Mouse (Mus musculus): ENCODE measurements around the gene Dlgap3. TPM values are rescaled to one million over a fixed set of nuclear protein-coding genes. Genes with fewer than 3 reads are reported as not detected.
A peak's percentile ranks its signal among the peaks of the same experiment; 100 is the strongest.

The Dlgap3 gene
- polyA plus RNA-seq, 1 experiment from 2014 or later, result 1.4 TPM

DNA sequence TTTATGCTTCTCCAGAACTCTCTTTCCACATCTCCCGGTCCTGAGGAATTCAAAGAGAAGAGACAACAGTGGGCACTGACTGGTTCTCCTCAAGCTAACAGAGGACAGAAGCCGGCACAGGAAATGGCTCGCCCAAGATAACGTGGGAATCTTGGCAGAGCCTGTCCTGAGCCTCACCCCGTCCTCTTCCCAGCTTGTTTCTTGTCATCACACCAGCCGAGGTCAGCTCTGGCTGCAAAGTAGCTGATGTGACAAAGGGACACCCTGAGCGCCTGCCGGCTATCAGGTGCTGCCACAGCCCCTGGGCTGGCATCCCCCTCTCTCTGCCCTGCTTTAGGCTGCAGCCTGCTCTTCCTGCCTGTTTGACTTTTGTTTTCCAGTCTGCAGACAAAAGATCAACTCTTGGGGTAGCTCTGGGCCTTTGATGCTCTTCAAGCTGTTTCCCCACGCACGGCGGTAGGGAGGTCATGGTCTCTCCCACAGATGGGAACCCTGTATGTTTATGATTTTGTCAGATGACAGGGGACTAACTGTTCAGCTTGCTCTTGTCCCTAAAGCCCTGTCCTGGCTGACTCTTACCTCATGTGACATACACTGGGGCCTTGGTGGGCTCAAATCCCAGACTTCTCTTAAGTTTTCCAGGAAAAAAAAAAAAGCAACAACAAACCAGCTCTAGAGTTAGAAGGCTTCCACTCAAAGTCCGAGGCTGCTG lies 89.3 kb downstream of the Dlgap3 start:
- Histone ChIP-seq H3K27ac (replicated peaks; ENCODE audit: low read depth, low read length) (no peak overlapping the region), H3K27me3 (ENCODE audit: control insufficient read depth, insufficient read depth, low read length) (no peaks in the 10 kb centered on the region), H3K9ac (replicated peaks; ENCODE audit: low read length) (no peak overlapping the region; the same call in 1 of the 2 replicates), H3K4me3 (ENCODE audit: low read depth, low read length) (no peak overlapping the region), H3K36me3 (replicated peaks; ENCODE audit: control insufficient read depth, insufficient read depth, low read depth, low read length) (no peaks in the 10 kb centered on the region), H3K4me1 (ENCODE audit: control insufficient read depth, insufficient read depth, low read length) (no peaks in the 10 kb centered on the region), H3K4me2 (ENCODE audit: low read depth, low read length) (no peak overlapping the region), H3K9me3 (replicated peaks; ENCODE audit: control insufficient read depth, low read length) (no peaks in the 10 kb centered on the region)
- no peak for DNase-seq (ENCODE audit: low spot score)
- WGBS, result 55% methylated on average over 12 of the region's 12 CpGs
- no peak for ATAC-seq (replicated peaks; ENCODE audit: insufficient number of reproducible peaks, low FRiP score, low TSS enrichment, low read depth)

DNA sequence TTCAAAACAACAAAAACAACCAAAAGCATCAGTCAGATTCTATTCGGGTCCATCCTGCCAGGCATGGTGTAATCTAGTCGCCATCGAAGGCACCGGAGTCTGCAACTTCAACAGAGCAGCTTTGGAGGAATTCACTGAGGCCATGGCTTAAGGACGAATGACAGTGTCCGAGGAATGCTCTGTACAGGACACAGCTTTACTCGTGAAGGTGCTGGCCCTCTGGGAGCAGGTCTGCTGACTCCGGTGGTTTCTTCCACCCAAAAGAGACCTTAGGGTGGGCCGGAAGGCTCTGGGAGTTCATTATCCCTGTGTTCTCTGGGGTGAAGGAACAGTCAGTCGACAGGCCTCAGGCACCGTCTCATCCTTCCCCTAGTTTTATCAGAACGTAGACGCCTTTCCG lies 92.6 kb downstream of the Dlgap3 start:
- no peaks in the 10 kb centered on the region for H3K9me3 ChIP-seq (replicated peaks; ENCODE audit: control insufficient read depth, low read length)
- ATAC-seq (replicated peaks; ENCODE audit: insufficient number of reproducible peaks, low FRiP score, low TSS enrichment, low read depth), result no peak
- no peak for DNase-seq (ENCODE audit: low spot score)
- 88% methylated on average over 14 of the region's 14 CpGs for WGBS
- no peaks in the 10 kb centered on the region for H3K27me3 ChIP-seq (ENCODE audit: control insufficient read depth, insufficient read depth, low read length)
- no peak overlapping the region for H3K4me2 ChIP-seq (ENCODE audit: low read depth, low read length)
- H3K36me3 ChIP-seq (replicated peaks; ENCODE audit: control insufficient read depth, insufficient read depth, low read depth, low read length), result no peaks in the 10 kb centered on the region
- no peak overlapping the region for H3K4me3 ChIP-seq (ENCODE audit: low read depth, low read length)
- no peaks in the 10 kb centered on the region for H3K4me1 ChIP-seq (ENCODE audit: control insufficient read depth, insufficient read depth, low read length)
- H3K9ac ChIP-seq (replicated peaks; ENCODE audit: low read length), result no peak overlapping the region
- H3K27ac ChIP-seq (replicated peaks; ENCODE audit: low read depth, low read length), result no peak overlapping the region

- Histone ChIP-seq H3K27ac (replicated peaks; ENCODE audit: low read depth, low read length) (no peak overlapping the region), H3K4me1 (ENCODE audit: control insufficient read depth, insufficient read depth, low read length) (no peaks in the 10 kb centered on the region), H3K27me3 (ENCODE audit: control insufficient read depth, insufficient read depth, low read length) (no peaks in the 10 kb centered on the region), H3K9ac (replicated peaks; ENCODE audit: low read length) (no peak overlapping the region), H3K4me2 (ENCODE audit: low read depth, low read length) (no peak overlapping the region), H3K4me3 (ENCODE audit: low read depth, low read length) (no peak overlapping the region), H3K9me3 (replicated peaks; ENCODE audit: control insufficient read depth, low read length) (no peaks in the 10 kb centered on the region), H3K36me3 (replicated peaks; ENCODE audit: control insufficient read depth, insufficient read depth, low read depth, low read length) (no peaks in the 10 kb centered on the region)
- ATAC-seq (replicated peaks; ENCODE audit: insufficient number of reproducible peaks, low FRiP score, low TSS enrichment, low read depth), result no peak
- DNase-seq (ENCODE audit: low spot score), result no peak
- WGBS, result 64% methylated on average over 19 of the region's 19 CpGs
These were observed 94.6 kb downstream of the Dlgap3 start for GRCm38 (mm10) chr4:127263438-127264182.

DNA sequence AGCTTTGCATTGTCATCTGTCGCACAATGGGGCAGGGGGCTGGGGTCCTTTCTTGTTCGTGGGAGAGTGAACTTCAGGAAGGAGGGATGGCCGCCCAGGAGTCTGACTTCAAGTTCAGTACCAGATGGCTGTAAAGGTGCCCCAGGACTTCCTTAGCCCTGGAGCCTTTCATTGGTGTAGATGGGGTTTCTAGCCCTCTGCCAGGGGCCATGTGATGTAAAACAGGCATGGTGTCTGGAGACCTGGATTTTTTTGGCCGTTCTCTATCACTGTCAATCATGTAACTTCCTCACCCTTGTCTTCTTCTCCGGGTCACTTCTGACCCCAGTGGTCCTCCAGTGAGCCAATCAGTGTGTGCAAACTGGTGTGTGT lies 95.2 kb downstream of the Dlgap3 start:
- ATAC-seq (replicated peaks; ENCODE audit: insufficient number of reproducible peaks, low FRiP score, low TSS enrichment, low read depth) (no peak), DNase-seq (ENCODE audit: low spot score) (no peak)
- Histone ChIP-seq H3K4me3 (ENCODE audit: low read depth, low read length) (no peak overlapping the region), H3K9me3 (replicated peaks; ENCODE audit: control insufficient read depth, low read length) (no peaks in the 10 kb centered on the region), H3K4me1 (ENCODE audit: control insufficient read depth, insufficient read depth, low read length) (no peaks in the 10 kb centered on the region), H3K36me3 (replicated peaks; ENCODE audit: control insufficient read depth, insufficient read depth, low read depth, low read length) (no peaks in the 10 kb centered on the region), H3K4me2 (ENCODE audit: low read depth, low read length) (no peak overlapping the region), H3K27ac (replicated peaks; ENCODE audit: low read depth, low read length) (no peak overlapping the region), H3K9ac (replicated peaks; ENCODE audit: low read length) (no peak overlapping the region), H3K27me3 (ENCODE audit: control insufficient read depth, insufficient read depth, low read length) (no peaks in the 10 kb centered on the region)
- 61% methylated on average over 5 of the region's 5 CpGs for WGBS

- Histone ChIP-seq H3K9me3 (replicated peaks; ENCODE audit: control insufficient read depth, low read length) (no peaks in the 10 kb centered on the region), H3K9ac (replicated peaks; ENCODE audit: low read length) (no peak overlapping the region), H3K36me3 (replicated peaks; ENCODE audit: control insufficient read depth, insufficient read depth, low read depth, low read length) (no peaks in the 10 kb centered on the region), H3K4me1 (ENCODE audit: control insufficient read depth, insufficient read depth, low read length) (no peaks in the 10 kb centered on the region), H3K27ac (replicated peaks; ENCODE audit: low read depth, low read length) (no peak overlapping the region), H3K4me3 (ENCODE audit: low read depth, low read length) (no peak overlapping the region), H3K4me2 (ENCODE audit: low read depth, low read length) (no peak overlapping the region), H3K27me3 (ENCODE audit: control insufficient read depth, insufficient read depth, low read length) (no peaks in the 10 kb centered on the region)
- ATAC-seq (replicated peaks; ENCODE audit: insufficient number of reproducible peaks, low FRiP score, low TSS enrichment, low read depth), result 0 out of 2 replicates have a peak, but pooled peaks have one; percentile 29
- DNase-seq (ENCODE audit: low spot score), result peak; percentile 14
- WGBS, result 29% methylated on average over 9 of the region's 9 CpGs
These were observed 109.5 kb downstream of the Dlgap3 start for GRCm38 (mm10) chr4:127278451-127279001.

GRCm38 (mm10) chr4:127279241-127279640 lies 110.2 kb downstream of the Dlgap3 start:
- no peak for ATAC-seq (replicated peaks; ENCODE audit: insufficient number of reproducible peaks, low FRiP score, low TSS enrichment, low read depth)
- WGBS, result 64% methylated on average over 9 of the region's 9 CpGs
- no peak overlapping the region for H3K4me3 ChIP-seq (ENCODE audit: low read depth, low read length)

More at GRCm38 (mm10) chr4:127279241-127279640, 110.2 kb downstream of the Dlgap3 start:
- no peak overlapping the region for H3K27ac ChIP-seq (replicated peaks; ENCODE audit: low read depth, low read length)
- H3K9ac ChIP-seq (replicated peaks; ENCODE audit: low read length), result no peak overlapping the region
- DNase-seq (ENCODE audit: low spot score), result no peak
- H3K4me2 ChIP-seq (ENCODE audit: low read depth, low read length), result no peak overlapping the region
- no peaks in the 10 kb centered on the region for H3K9me3 ChIP-seq (replicated peaks; ENCODE audit: control insufficient read depth, low read length)
- H3K36me3 ChIP-seq (replicated peaks; ENCODE audit: control insufficient read depth, insufficient read depth, low read depth, low read length), result no peaks in the 10 kb centered on the region
- H3K4me1 ChIP-seq (ENCODE audit: control insufficient read depth, insufficient read depth, low read length), result no peaks in the 10 kb centered on the region
- no peaks in the 10 kb centered on the region for H3K27me3 ChIP-seq (ENCODE audit: control insufficient read depth, insufficient read depth, low read length)

Other genes with a start within 250 kb of the Dlgap3 start
- 26.5 and 29.6 TPM in 2 replicates for gene Zmym4, start 201.1 kb upstream of the Dlgap3 start, polyA plus RNA-seq (2014; fragmentation: Nextera tagmentation; extraction: Ambion mirVana)
- 158 and 194 TPM in 2 replicates for gene Sfpq, start 147.9 kb upstream of the Dlgap3 start, polyA plus RNA-seq (2014; fragmentation: Nextera tagmentation; extraction: Ambion mirVana)
- 37.1 and 37.6 TPM in 2 replicates for gene Zmym1, start 108.1 kb upstream of the Dlgap3 start, polyA plus RNA-seq (2014; fragmentation: Nextera tagmentation; extraction: Ambion mirVana)
- 27.0 and 27.7 TPM in 2 replicates for gene Zmym6, start 91.8 kb upstream of the Dlgap3 start, polyA plus RNA-seq (2014; fragmentation: Nextera tagmentation; extraction: Ambion mirVana)
- 13.3 and 15.8 TPM in 2 replicates for gene Tmem35b, start 45.5 kb upstream of the Dlgap3 start, polyA plus RNA-seq (2014; fragmentation: Nextera tagmentation; extraction: Ambion mirVana)
- 49.5 and 56.0 TPM in 2 replicates for gene Smim12, start 74.6 kb downstream of the Dlgap3 start, polyA plus RNA-seq (2014; fragmentation: Nextera tagmentation; extraction: Ambion mirVana)
- 13.1 and 13.4 TPM in 2 replicates for gene Gja4, start 144.8 kb downstream of the Dlgap3 start, polyA plus RNA-seq (2014; fragmentation: Nextera tagmentation; extraction: Ambion mirVana)
- 2.7 and 3.8 TPM in 2 replicates for gene Gjb3, start 161.6 kb downstream of the Dlgap3 start, polyA plus RNA-seq (2014; fragmentation: Nextera tagmentation; extraction: Ambion mirVana)
- 0.18 and 0.20 TPM in 2 replicates for gene Gjb4, start 184.9 kb downstream of the Dlgap3 start, polyA plus RNA-seq (2014; fragmentation: Nextera tagmentation; extraction: Ambion mirVana)
- 0.70 and 0.84 TPM in 2 replicates for gene Gjb5, start 189.0 kb downstream of the Dlgap3 start, polyA plus RNA-seq (2014; fragmentation: Nextera tagmentation; extraction: Ambion mirVana)